Mouse (Mus musculus) heart, adult 9 months (tissue): ENCODE measurements around the gene Cactin.

Experiments used
- DNase-seq, 2 experiments: peaks; one replicate each; pipeline ENCODE4 v3.0.0; 2022; ENCODE audit warnings: low spot score in 2 of 2

Cactin gene

GRCm38 (mm10) chr10:81319330-81319699, 1.6 kb upstream of the Cactin start:
- DNase-seq: no peak

GRCm38 (mm10) chr10:81319741-81320549, 958 bp upstream of the Cactin start:
- no peak for DNase-seq

- DNase-seq: no peak
Observed at GRCm38 (mm10) chr10:81321436-81321835, 533 bp downstream of the Cactin start.

- no peak for DNase-seq
Observed at GRCm38 (mm10) chr10:81322444-81322843, 1.5 kb downstream of the Cactin start.

- no peak for DNase-seq
Observed at GRCm38 (mm10) chr10:81323141-81323775, 2.4 kb downstream of the Cactin start.

- DNase-seq: no peak
Observed at GRCm38 (mm10) chr10:81323791-81324530, 3.1 kb downstream of the Cactin start.

- DNase-seq: no peak
Observed at GRCm38 (mm10) chr10:81325176-81325575, 4.3 kb downstream of the Cactin start.

- DNase-seq: no peak
Observed at GRCm38 (mm10) chr10:81325781-81326180, 4.9 kb downstream of the Cactin start.

GRCm38 (mm10) chr10:81326858-81327257, 6.0 kb downstream of the Cactin start:
- peak; percentile 68 to 79 for DNase-seq

- peak in 1 of 2 experiments; percentile 41 for DNase-seq
Observed at GRCm38 (mm10) chr10:81327959-81328358, 7.1 kb downstream of the Cactin start.

- DNase-seq: peak; percentile 73 to 78
Observed at GRCm38 (mm10) chr10:81328386-81328785, 7.5 kb downstream of the Cactin start, which contains the start of gene Tbxa2r. Gene Tbxa2r, plus strand, starts transcription at chr10:81328731.

GRCm38 (mm10) chr10:81329194-81329975, 8.5 kb downstream of the Cactin start:
- DNase-seq: peak in 1 of 2 experiments; percentile 34

- peak; percentile 71 to 81 for DNase-seq
Observed at GRCm38 (mm10) chr10:81330007-81330406, 9.1 kb downstream of the Cactin start.

GRCm38 (mm10) chr10:81332277-81332676, 11.4 kb downstream of the Cactin start:
- DNase-seq: no peak

GRCm38 (mm10) chr10:81334324-81334723, 13.4 kb downstream of the Cactin start:
- DNase-seq: no peak

- no peak for DNase-seq
Observed at GRCm38 (mm10) chr10:81335393-81336340, 14.8 kb downstream of the Cactin start.

- no peak for DNase-seq
Observed at GRCm38 (mm10) chr10:81336558-81336957, 15.7 kb downstream of the Cactin start.

- DNase-seq: no peak
Observed at GRCm38 (mm10) chr10:81340551-81341332, 19.8 kb downstream of the Cactin start.

- peak in 1 of 2 experiments; percentile 72 for DNase-seq
Observed at GRCm38 (mm10) chr10:81341333-81341949, 20.5 kb downstream of the Cactin start.
